Mouse (Mus musculus) c-Kit-positive CD71-negative TER-119-negative erythroid progenitor cells, embryonic 14.5 days (primary cell): ENCODE results near the gene Pdzd8.
A peak's percentile ranks its signal among the peaks of the same experiment; 100 is the strongest.

Experiments
- DNase-seq: peaks from one replicate; pipeline ENCODE4 v3.0.0-alpha.2; 2013; ENCODE audit warnings: low read depth

The Pdzd8 gene

DNA sequence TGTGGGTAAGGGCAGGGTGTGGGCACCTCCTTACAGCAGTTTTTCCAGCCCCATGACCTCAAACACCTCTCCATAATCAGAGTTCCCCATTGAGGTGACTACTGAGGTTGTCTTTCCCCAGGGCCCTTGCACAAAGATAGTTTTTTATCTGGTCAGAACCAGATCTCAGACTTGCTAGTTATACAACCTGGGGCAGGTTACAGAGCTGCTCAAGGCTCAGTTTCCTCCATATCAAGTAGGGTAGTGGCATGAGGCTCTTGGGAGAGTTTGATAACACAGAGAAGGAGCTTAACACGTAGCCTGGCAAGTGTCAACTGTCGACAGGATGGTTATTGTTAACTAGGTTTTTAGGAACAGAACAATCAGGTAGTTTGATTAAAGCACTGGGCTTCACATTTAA, 9.3 kb upstream of the Pdzd8 start:
- no peak for DNase-seq

GRCm38 (mm10) chr19:59352760-59353159, 7.2 kb upstream of the Pdzd8 start:
- no peak for DNase-seq

DNA sequence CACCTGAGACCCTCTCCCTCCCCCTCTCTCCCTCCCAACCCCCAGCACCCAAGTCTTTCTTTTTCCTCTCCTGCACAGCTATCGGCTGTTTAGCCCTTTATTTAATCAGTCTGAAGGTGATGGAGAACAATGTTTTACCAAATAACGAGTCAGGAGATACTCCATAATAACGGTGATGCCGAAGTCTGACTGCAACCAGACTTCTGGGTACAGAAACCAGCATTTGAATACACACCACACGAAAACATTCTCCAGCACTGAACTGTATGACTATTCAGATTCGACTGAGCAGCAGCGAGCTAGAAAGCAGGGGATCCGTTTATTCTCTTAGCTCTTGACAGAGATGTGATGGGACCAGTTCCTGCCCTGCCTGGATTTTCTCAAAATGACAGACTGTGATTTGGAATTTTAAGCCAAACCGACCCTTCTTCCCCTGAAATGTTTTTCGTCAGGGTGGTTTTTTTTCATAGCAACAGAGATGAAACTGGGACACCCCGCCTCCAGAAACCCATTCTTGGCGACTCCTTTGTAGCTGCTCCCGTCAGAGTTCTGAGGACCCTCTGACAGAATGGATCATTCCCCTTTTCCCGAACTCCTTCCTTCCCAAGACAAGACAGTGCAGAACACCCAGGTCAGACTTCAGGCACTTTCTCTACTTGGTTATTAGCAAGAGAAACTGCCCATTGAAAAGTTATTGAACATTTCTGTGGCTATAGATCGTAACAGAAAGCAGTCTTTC, 5.7 kb upstream of the Pdzd8 start:
- no peak for DNase-seq

DNA sequence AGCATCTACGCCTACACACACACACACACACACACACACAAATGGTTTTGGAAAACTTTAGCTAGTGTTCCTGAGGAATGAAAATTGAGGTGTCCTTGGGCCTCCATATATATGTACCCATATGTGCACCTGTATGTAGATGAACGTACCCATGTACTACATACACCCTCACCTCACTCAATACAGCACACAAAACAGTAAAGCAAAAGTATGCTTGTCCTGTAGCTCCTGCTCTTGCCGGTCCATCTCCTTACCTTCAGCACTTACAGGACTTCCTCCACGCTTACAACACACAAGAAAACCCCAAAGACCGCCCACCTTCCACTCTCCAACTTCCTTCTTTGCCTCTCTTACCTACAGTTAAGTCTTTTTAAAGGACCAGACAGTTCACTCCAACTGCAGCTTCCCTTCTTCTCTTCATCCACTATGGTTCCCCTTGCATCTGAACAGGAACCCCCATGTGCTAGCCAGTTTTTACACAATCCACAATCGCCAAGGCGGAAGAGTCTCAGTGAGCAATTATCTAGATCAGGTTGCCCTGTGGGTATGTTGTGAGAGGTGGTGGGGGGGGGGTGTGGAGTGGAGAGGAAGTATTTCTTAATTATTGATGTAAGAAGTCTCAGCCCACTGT, 4.8 kb upstream of the Pdzd8 start:
- peak; percentile 57 for DNase-seq

GRCm38 (mm10) chr19:59349329-59349960, 3.9 kb upstream of the Pdzd8 start:
- DNase-seq = no peak

DNA sequence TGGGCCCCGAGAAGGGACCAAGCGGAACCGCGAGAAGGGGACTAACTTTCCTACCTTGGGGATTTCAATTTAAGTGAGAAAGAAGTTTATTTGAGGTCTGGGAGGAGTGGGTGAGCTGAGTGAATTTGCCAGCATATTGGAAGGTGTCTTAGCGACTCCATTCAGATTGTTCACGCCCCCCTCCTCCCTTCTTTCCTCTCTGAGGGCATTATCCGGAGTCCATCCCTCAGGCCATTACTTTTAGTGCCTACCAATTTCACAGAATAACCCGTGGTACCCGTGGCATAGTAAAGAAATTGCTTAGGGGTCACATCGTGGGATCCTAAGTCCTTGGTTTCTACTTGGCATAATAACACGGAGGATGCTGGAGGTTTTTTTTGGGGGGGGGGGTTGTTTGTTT, 745 bp upstream of the Pdzd8 start:
- DNase-seq = no peak

DNA sequence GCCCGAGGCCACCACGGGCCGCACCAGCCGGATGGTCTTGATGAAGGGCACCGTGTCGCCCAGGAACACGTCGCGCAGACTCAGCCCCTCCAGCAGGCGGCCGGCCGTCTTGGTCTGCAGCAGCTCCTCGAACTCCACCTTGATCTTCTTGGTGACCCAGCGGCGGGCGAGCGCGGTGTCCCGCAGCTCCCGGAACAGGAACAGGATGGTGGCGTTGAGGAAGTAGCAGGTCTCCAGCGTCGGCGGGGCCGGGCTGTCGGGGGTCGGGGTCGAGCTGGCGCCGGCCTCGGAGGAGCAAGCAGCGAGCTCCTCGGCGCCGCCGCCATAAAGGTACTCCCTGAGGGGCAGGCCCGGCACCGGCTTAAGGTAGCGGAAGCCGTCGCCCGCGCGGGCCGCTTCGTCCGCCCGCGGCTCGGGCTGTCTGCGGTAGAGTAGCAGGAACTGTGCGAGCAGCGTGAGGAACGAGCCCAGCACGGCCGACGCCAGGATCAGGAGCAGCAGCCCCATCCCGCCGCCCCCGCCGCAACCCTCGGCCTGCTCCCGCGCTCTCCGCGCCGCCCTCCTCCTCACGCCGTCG, 411 bp downstream of the Pdzd8 start:
- DNase-seq = no peak

DNA sequence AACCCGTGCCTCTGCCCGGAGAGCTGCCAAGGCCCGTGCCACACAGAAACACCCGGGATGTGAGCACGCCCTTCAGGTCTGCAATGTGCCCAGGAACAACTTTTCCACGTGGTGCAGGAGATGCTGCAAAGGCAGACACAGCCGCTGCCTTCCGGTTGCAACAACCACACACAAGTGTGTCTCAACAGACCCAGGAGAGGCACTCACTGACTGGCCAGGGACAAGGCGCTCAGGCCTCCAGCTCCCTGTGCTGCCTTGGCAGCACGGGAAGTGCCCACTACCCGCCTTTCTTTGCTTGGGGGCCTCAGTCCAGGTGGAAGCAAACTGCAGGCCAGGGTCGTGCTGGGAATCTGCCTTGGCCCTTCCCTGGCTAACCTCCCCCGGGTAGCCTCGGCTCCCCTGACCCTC, 1.3 kb downstream of the Pdzd8 start:
- no peak for DNase-seq

- no peak for DNase-seq
Measured at GRCm38 (mm10) chr19:59342964-59343363, 2.6 kb downstream of the Pdzd8 start.

GRCm38 (mm10) chr19:59339908-59340307, 5.7 kb downstream of the Pdzd8 start:
- no peak for DNase-seq

DNA sequence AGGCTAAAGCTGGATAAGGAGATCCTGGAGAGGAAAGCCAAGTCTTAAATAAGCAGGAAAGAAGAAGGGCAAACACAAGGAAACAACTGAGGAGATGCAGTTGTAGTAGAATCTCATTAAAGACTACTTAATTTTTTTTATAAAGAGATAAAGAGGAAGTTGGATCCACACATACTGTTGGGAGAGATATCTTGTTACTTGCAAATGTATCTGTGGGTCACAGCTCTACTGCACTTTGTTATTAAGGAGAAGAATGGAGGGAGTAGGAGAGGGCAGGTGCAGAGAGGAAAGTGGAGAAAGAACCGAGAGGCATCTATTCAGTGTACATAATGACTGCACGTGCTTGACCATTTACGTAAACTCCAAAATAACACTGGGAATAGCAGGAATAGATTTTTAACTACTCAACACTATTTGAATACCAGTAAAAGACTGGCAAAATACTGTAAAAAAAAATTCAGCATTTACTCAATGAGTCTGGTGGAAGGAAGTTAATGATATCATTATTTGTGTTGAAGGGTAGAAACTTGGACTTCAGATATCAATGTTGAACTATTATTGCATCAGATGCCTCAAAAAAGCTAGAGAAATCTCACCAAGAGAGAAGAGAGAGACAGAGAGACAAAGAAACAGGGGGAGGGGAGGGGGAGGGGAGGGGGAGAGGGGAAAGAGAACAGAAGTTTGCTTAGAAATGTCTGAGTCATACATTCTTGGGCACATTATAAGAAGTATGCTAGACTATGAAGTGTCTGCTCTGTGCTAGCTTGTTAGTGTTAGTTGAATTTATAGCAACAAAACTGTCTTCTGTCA, 7.5 kb downstream of the Pdzd8 start:
- no peak for DNase-seq

DNA sequence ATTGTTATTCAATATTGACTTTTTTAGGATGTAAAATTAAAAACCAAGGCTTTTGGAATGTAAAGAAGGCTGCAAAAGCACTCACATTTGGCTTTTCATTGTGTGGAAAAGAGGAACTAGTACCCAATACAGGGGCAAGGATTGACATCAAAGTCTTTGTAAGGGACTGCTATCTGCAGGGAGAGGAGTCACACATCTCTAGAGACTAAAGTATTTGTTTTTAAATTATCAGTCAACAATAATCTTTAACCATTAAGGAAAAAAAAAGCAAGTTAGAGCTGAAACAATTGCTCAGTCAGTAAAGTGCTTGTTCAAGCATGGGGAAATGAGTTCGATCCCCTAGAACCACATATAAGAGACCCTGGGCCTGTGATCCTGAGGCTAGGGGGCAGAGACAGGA, 8.9 kb downstream of the Pdzd8 start:
- DNase-seq = no peak

DNA sequence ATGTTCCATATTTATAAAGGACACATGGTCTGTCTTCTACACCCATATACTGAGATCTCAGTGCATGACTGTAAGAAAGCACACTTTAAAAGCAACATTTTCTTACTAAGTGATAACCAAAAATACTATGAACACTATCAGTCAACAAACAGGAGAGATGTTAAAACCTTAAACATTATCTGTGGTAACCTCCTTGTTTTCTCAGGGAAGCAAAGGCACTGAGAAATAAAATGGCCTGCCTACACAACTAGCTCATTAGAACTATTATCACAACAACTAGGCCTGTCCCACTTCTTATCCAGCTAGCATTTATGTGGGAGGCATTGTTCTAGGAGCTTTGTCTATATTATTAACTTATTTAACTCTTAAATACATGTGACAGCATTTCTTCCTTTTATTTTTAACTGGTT, 14.8 kb downstream of the Pdzd8 start:
- DNase-seq = no peak

DNA sequence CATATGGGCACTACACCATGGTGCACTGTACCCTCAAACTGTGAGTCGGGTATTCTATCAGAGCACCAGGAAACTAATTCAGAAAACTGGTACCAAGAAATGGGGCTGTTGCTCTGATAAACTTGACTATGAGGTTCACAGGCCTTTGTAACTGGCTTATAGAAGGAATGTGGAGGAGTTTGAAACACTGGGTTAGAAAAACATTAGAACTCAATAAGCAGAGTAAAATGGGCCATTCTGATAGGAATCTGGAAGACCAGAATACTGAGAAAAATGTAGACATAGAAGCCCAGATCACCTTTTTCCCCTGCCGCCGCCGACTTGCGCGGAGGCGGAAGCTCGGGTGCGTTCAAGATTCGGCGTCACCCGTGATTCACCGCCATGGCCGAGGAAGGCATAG, 23.6 kb downstream of the Pdzd8 start, which contains the start of gene Rps12-ps3:
TSS of gene Rps12-ps3 (plus strand) at position 301 of the 400 bp plus-strand sequence.
- no peak for DNase-seq

DNA sequence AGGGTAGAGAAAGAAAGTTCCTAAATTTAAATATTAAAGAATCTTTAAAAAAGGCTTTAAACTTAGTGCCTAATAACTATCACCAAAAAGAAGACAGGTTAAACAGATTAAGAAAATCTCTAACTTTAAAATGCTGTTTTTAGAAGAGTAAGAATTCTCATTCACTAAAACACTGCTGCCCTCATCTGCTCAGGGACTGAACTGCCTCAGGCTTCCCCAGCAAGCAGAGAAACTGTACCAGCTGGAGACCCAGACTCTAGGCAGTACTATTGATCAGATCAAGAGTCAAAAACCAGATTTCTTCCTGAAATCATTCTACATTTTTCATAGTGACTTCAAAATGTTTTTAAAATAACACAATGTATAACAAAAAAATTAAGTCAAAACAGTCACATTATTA, 29.0 kb downstream of the Pdzd8 start:
- DNase-seq = no peak

GRCm38 (mm10) chr19:59315308-59315707, 30.3 kb downstream of the Pdzd8 start:
- DNase-seq = no peak

- no peak for DNase-seq
Measured at GRCm38 (mm10) chr19:59292183-59292839, 53.3 kb downstream of the Pdzd8 start.

DNA sequence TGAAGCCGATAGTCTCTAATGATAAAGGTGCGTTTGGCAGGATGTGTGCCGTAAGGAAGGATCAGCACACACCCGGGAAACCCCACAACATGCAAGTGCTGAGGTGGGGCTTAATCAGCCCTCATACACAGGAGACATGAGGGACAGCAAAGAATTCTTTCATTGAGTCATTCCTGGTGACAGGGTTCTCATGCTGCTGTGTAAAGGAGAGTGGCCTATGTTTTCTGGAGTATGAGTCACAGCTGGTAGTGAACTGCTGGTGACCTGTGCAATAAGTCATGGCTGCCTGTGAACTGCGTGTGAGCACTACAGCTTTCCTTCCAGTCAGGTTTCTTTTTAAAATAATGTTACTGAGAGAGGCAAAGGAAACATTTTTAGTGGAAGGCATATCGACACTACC, 55.8 kb downstream of the Pdzd8 start:
- no peak for DNase-seq

- no peak for DNase-seq
Measured at GRCm38 (mm10) chr19:59289042-59289441, 56.5 kb downstream of the Pdzd8 start.

DNA sequence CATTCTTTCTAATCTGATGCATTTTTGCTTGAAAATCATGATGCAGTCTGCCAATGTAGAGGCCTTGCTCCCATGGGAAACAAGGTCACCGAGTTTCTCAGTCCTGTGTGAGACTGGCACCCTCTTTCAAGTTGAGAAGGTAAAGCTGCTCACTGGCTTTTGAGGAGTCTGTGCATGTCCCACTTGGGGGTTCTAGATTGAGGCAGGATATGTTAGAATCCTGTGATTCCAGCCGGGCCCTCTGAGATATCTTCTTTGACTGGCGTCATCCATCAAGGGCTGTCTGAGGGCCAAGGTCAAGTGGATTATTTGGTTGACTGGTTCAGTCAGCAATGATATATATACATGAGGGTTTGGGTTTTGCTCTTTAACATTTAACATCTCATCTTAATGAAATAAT, 63.6 kb downstream of the Pdzd8 start:
- DNase-seq = no peak

DNA sequence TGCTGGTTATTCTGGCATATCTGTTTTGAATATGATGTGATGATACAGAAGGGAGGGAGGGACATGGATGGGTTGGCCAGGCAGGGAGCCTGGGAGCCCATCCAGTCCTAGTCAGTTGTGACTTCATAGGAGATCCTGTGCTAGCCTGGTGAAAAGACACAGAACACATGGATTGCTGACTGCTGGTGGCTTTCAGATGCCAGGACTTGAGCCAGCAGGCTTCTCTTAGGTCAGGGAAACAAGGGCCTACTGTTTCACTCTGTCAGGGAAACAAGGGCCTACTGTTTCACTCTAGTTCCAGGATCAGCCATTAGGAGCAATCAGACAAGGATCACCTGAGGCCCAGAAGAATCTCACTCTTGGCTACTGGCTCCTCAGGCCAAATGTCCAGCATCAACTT, 64.7 kb downstream of the Pdzd8 start:
- DNase-seq = no peak

DNA sequence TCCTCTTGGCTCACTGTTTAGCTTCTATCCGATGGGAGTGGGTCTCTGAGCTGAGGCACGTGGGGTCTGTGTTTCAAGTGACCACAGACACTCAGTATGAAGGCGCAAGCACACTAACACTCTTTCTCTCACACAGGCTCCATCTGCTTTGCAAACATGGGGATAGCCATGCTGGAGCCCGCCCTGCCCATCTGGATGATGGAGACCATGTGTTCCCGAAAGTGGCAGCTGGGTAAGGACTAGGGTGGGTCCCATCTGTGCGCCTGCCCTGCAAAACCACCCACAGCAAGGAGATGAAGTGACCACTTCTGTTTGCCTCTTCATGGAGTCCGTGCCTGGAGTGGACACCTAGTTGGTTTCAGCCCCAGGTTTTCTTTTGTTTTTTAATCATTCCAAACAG, 69.2 kb downstream of the Pdzd8 start:
- DNase-seq = no peak
